Mouse (Mus musculus) gastrocnemius, adult 8-10 months (tissue): Measurements from ENCODE around the gene Unc13c. TPM values are rescaled to one million over a fixed set of nuclear protein-coding genes. Genes with fewer than 3 reads are reported as not detected.

ENCODE experiments used
- DNase-seq, 2 experiments: peaks; one replicate each; pipeline ENCODE4 v3.0.0; 2022; ENCODE audit warnings: low spot score in 2 of 2
- total RNA-seq, 4 experiments: library from RNA; stranded (reverse); gene quantifications; 2 replicates each; pipeline ENCODE4 v1.2.4; 2022

The Unc13c gene
- total RNA-seq, 4 experiments from 2014 or later, result 0.05 to 0.22 (median 0.19) TPM

GRCm38 (mm10) chr9:73882393-73882919, 86.3 kb downstream of the Unc13c start:
- no peak for DNase-seq

GRCm38 (mm10) chr9:73867410-73868067, 101.2 kb downstream of the Unc13c start:
- DNase-seq, result no peak

- DNase-seq, result no peak
Observed at GRCm38 (mm10) chr9:73866666-73867065, 102.1 kb downstream of the Unc13c start.

GRCm38 (mm10) chr9:73859469-73859868, 109.3 kb downstream of the Unc13c start:
- DNase-seq, result no peak

- no peak for DNase-seq
Observed at GRCm38 (mm10) chr9:73854281-73854680, 114.5 kb downstream of the Unc13c start.

GRCm38 (mm10) chr9:73806681-73807080, 162.1 kb downstream of the Unc13c start:
- DNase-seq, result no peak

GRCm38 (mm10) chr9:73774616-73775015, 194.2 kb downstream of the Unc13c start:
- DNase-seq, result no peak

- DNase-seq, result no peak
Observed at GRCm38 (mm10) chr9:73755185-73755584, 213.6 kb downstream of the Unc13c start.

GRCm38 (mm10) chr9:73753480-73753879, 215.3 kb downstream of the Unc13c start:
- DNase-seq, result no peak

GRCm38 (mm10) chr9:73751344-73751743, 217.4 kb downstream of the Unc13c start:
- no peak for DNase-seq

GRCm38 (mm10) chr9:73734446-73734845, 234.3 kb downstream of the Unc13c start:
- DNase-seq, result no peak

GRCm38 (mm10) chr9:73725717-73726662, 242.8 kb downstream of the Unc13c start:
- no peak for DNase-seq

GRCm38 (mm10) chr9:73724776-73725175, 244.0 kb downstream of the Unc13c start:
- DNase-seq, result no peak

GRCm38 (mm10) chr9:73713508-73713907, 255.3 kb downstream of the Unc13c start:
- DNase-seq, result no peak

GRCm38 (mm10) chr9:73697103-73697502, 271.7 kb downstream of the Unc13c start:
- no peak for DNase-seq

GRCm38 (mm10) chr9:73681580-73681979, 287.2 kb downstream of the Unc13c start:
- DNase-seq, result no peak

GRCm38 (mm10) chr9:73680545-73681495, 287.9 kb downstream of the Unc13c start:
- no peak for DNase-seq

GRCm38 (mm10) chr9:73671656-73672212, 297.0 kb downstream of the Unc13c start:
- no peak for DNase-seq

- DNase-seq, result no peak
Observed at GRCm38 (mm10) chr9:73670040-73670439, 298.7 kb downstream of the Unc13c start.

- no peak for DNase-seq
Observed at GRCm38 (mm10) chr9:73662839-73663238, 305.9 kb downstream of the Unc13c start.

GRCm38 (mm10) chr9:73649088-73649487, 319.7 kb downstream of the Unc13c start:
- DNase-seq, result no peak
